Mouse (Mus musculus): ENCODE results near the gene Gm28539. TPM values are rescaled to one million over a fixed set of nuclear protein-coding genes. Genes with fewer than 3 reads are reported as not detected.
A peak's percentile ranks its signal among the peaks of the same experiment; 100 is the strongest.

Gene Gm28539
- 3.8 and 4.6 TPM in 2 replicates for total RNA-seq (2021)
- long read RNA-seq, partial matches to known transcripts, result 0 of 5 reads
- long read RNA-seq, other reads (novel, unspliced or antisense), result 5 of 5 reads

- DNase-seq, result peak; percentile 92
Measured at GRCm38 (mm10) chr16:18836468-18837208, at the start of gene Gm28539, which contains the start of gene 2510002D24Rik. Gene Gm28539, plus strand, starts transcription at chr16:18836584. Gene 2510002D24Rik, plus strand, starts transcription at chr16:18836578.

GRCm38 (mm10) chr16:18786652-18787051 lies 49.7 kb upstream of the Gm28539 start:
- DNase-seq, result no peak

GRCm38 (mm10) chr16:18788627-18789406 lies 47.6 kb upstream of the Gm28539 start:
- DNase-seq, result no peak

DNA sequence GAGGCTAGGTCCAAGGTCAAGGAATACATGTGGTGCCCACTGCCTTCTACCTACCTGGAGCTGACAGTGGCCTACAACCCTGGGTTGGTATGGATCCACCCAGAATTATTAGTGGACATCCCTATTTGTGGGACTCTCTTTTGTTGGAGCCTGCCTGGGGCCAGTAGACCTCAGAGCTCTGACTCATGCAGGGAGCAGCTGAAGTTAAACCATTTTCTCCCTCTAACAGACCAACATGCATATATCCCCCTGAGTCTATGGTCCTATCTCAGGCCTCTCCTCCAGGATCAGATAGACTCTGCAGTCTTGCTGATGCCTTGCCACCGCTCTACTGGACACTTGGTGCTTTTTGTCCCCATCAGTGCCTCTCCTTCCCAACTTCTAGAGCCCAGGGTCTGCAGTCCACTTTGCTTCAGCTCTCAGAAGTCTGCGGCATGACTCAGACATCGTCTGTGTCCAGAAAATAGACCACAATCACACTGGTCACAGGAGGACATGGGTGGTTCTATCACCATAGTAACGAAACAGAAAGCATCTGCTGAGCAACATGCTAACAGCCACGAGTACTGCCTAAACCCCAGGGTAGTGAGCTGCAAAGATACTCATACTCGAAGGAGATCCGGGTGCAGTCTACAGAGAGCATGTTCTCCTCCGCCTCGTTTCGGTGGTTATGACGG lies 41.0 kb upstream of the Gm28539 start:
- DNase-seq, result no peak

DNA sequence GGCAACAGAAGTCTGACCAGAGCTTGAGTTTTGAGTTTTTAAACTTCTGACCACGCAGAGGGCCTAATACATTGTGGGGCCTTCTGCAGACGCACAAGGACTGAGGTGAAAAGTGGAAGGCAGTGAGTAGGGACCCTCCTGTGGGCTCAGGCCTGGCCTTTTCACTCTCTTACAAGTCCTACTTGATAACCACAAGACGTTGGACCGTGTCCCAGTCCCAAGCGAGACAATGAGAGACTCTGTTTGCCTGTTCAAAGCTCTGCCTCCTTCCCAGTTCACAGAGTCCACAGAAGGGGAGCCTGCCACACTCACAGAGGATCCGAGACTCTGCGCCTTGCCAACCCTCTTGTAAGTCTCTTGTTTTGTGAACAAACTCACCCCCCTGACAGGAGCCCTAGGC lies 39.7 kb upstream of the Gm28539 start:
- no peak for DNase-seq

DNA sequence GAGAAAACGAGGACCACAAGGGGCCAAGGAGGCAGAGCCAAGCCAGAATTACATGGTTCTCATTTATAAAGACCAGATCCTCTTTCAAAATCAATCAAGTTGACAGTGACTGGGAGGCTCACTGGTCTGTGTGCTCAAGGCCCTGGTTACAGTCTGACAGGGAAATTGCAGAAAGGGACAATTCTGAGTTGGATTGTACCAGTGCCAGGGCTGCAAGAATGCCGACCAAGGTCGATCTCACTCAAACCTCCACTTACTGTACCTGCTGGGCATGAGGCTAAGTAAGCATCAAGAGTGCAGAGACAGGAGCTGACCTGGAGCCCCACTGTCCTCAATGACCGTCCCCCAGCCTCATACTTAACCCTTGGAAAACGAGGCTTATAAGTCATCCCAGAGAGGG lies 38.2 kb upstream of the Gm28539 start:
- no peak for DNase-seq

DNA sequence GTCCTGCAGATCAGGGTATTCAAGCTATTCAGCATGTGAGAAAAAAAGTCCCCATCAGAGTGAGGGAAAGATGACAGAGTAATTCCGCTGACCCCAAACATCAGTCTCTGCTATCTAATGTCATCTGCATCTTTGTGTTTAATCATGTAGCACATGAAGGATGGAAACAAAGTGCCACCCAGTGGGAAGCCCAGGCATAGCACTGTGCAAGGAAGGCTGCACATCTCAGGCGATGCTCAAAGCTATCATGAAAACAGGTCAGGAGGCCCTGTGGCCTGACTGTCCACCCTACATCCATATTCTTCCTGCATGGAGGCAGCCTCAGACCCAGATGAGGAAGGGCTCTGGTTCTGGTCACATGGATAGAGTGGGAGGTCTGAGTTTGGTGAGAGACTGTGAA lies 37.5 kb upstream of the Gm28539 start:
- DNase-seq, result peak; percentile 44

GRCm38 (mm10) chr16:18805746-18806145 lies 30.6 kb upstream of the Gm28539 start:
- peak; percentile 35 for DNase-seq

GRCm38 (mm10) chr16:18809001-18809400 lies 27.4 kb upstream of the Gm28539 start:
- DNase-seq, result no peak

DNA sequence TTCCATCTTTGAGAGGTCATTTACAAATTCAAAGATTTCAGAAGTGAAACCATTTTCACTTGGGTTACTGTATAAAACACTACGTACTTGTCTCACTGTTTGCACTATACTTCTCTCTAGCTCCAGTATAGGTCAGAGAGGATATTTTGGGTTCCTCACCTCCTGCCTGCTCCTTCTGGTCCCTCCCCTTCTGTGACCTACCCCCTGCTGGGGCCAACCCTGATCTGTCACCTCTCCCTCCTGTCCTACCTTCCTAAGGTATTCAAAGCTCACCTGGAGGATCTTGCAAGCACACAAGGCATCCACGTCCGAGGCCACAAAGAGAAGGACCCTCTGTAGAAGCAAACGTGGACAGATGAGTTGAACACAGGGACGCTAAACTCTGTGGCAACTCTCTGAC lies 25.4 kb upstream of the Gm28539 start:
- no peak for DNase-seq

- DNase-seq, result peak; percentile 86
Measured at GRCm38 (mm10) chr16:18811468-18812384, 24.7 kb upstream of the Gm28539 start, which contains the start of the genes Ufd1 and Cdc45. Gene Ufd1, plus strand, starts transcription at chr16:18811779. Gene Cdc45, minus strand, starts transcription at chr16:18811987.

DNA sequence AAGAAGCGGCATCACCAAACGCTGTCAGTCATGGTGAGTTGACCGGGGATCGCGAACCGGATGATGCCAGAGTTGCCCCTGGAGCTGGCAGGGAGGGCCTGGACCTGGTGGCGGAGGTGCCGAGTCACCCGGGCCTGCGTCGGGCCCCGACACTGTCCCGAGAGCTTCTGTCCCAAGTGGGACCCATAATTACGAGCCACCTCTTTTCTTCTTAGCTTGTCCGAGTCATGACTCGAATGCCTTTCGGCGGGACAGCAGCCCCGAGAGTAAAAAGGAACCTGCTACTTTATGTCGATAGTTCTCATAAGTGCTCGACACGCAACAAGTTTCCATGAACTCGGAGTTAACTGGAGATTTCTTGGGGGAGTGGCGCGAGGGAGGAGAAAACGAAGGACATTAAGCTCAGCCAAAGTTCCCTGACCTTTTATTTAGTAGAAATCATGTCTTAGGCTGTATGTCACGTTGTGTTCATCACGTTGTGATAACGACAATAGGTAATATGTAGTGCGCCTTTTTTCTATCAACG lies 23.9 kb upstream of the Gm28539 start:
- DNase-seq, result no peak

- no peak for DNase-seq
Measured at GRCm38 (mm10) chr16:18822356-18822755, 14.0 kb upstream of the Gm28539 start.

GRCm38 (mm10) chr16:18822925-18823324 lies 13.5 kb upstream of the Gm28539 start:
- DNase-seq, result no peak

GRCm38 (mm10) chr16:18828630-18829029 lies 7.8 kb upstream of the Gm28539 start:
- DNase-seq, result no peak

DNA sequence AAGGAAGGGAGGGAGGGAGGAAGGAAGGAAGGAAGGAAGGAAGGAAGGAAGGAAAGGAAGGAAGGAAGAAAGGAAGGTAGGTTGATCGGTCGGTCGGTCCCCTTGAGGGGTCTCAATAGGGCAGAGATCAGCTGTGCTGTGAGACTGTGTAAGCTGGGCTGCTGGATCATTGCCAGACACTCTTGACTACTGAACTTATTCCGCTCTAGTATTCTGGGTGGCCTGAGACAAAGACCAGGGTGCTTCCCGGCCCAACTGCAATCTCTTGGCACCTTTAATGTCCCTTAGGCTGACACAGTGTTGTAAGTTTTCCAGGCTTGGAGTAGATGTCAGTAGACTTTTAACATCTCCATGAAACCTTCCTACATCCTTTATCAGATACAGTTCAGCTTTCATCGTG lies 7.3 kb upstream of the Gm28539 start:
- no peak for DNase-seq

- no peak for DNase-seq
Measured at GRCm38 (mm10) chr16:18833486-18833885, 2.9 kb upstream of the Gm28539 start.

DNA sequence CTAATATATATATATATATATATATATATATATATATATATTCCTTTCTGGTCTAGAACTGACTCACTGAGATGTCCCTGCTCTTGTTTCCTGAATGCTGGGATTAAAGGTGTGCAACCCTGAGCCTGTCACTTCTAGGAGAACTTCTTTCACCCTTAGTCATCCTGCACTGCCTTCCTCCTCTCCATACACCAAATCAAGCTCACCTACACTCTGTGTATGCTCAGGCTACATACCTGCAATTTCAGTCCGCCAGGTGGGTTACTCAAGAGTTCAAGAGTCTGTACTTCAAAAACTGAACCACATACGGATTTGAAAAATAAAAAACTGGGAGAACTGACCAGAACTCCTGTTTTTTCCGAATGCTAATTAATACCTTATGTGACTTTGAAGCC lies 314 bp upstream of the Gm28539 start:
- DNase-seq, result no peak

GRCm38 (mm10) chr16:18838346-18838745 lies 2.0 kb downstream of the Gm28539 start:
- DNase-seq, result no peak

DNA sequence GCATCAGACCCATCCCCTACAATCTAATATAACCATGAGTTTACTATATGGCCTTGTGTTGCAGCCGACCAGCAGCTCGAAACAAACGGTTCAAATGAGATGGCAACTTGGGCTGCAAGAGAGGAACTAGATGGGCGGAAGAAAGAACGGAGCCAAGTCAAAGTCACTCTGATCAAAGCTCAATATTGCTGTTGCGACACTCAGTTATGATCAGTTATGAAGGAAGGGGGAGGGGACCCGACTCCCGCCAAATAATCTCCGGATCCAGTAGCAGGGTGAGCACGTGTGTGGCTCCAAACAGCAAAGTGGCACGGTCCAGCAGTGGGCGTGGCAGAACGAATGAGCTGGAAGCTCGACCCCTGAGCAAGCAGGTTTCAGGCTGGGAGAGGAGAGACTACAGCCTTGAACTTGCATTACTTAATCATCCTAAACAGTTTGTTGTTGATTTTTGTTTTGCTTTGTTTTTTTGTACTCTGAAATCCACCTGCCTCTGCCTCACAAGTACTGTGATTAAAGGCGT lies 10.0 kb downstream of the Gm28539 start:
- DNase-seq, result no peak
